9 mouse cellular contexts compared by ENCODE assay signal in the genomic region with DNA sequence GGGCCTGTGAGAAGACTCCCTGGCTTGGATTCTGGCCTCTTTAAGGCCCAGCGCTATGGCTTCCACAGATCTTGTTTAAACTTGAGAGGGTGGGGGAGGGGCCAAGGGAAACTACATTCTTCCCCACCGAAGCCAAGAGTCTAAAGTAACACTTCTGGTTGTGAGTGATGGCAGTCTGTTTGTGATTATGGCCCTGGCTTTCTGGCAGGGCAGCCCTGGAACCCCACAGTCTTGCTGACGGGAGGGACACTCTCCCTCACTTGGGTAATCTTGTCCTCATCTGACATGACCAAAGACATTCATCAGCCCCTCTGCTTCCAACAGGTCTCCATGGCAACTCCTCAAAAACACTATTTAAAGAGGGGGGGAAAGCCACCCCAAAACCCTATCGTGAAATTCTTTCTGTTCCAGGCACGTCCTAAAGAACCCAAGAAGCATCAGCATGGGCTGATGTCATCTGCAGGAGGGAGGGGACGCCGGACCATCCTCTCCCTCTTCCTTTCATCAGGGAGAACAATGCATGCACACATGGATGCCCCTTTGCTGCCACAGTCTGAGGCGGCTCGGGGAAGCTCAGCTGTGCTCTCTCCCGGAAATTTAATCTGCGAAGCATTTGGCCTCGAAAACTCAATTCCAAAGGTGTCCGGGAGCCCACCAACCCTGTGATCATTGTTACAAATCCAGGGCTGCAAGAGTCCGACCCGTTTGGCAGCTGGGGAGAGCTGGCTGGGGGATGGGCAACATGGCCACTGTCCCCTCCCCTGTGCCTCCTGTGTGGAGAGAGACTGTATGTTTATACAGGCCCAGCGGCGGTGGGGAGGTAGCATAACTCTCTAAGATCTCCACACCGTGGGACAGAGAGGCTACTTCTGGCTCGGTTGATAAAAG.
DNase-seq lines count a peak whose midpoint lies in the region; ATAC-seq lines count a peak whose summit lies in the region.
"Had no signal": no experiment of that assay in that cellular context is flagged by ENCODE, and none has a peak within 500 bp of the region (broad histone marks: within the 10 kb centered on the region; RNA-seq: fewer than 3 reads in every experiment).

No protein-coding gene starts in this region.

- peak overlapping the region; percentile 84 for H3K27ac ChIP-seq in heart, embryonic 10.5 days
- peak overlapping the region; percentile 89 for H3K27ac ChIP-seq in hindbrain, embryonic 11.5 days (ENCODE audit: low read depth, low read length)
- peak overlapping the region; percentile 58 for H3K27ac ChIP-seq in midbrain, embryonic 11.5 days (ENCODE audit: low read depth, low read length)

- no peaks in the 10 kb centered on the region for H3K27me3 ChIP-seq in heart, embryonic 10.5 days (ENCODE audit: insufficient read depth, poor library complexity, severe bottlenecking)
- H3K27me3 ChIP-seq in hindbrain, embryonic 11.5 days (ENCODE audit: control insufficient read depth, insufficient read depth, low read length), result no peaks in the 10 kb centered on the region
- no peaks in the 10 kb centered on the region for H3K27me3 ChIP-seq in midbrain, embryonic 11.5 days (ENCODE audit: control insufficient read depth, insufficient read depth, low read length)

- H3K36me3 ChIP-seq in heart, embryonic 10.5 days, result peaks cover 43% of the 10 kb centered on the region
- H3K36me3 ChIP-seq in hindbrain, embryonic 11.5 days (ENCODE audit: control insufficient read depth, insufficient read depth, low read length), result no peaks in the 10 kb centered on the region
- H3K36me3 ChIP-seq in midbrain, embryonic 11.5 days (ENCODE audit: control insufficient read depth, insufficient read depth, low read length), result no peaks in the 10 kb centered on the region

- no peak for DNase-seq in heart, embryonic 10.5 days (ENCODE audit: low spot score)
- DNase-seq in heart, adult 11 months, result no peak
- peak; percentile 92 for DNase-seq in NIH3T3 (ENCODE audit: low read depth)
- DNase-seq in hindbrain, embryonic 11.5 days (ENCODE audit: low spot score), result peak; percentile 72
- peak; percentile 97 for DNase-seq in midbrain, embryonic 11.5 days (ENCODE audit: low spot score, missing footprints)
- no peak for DNase-seq in thymus, postnatal 14 days
- DNase-seq in layer of hippocampus, adult 9-10 months (ENCODE audit: low spot score), result no peak
- DNase-seq: thymus, postnatal 4 days had no signal

- 27% methylated on average over 19 of the region's 19 CpGs for WGBS in heart, embryonic 10.5 days
- WGBS in hindbrain, embryonic 11.5 days, result 7% methylated on average over 19 of the region's 19 CpGs
- WGBS in midbrain, embryonic 11.5 days, result 9% methylated on average over 19 of the region's 19 CpGs

- no peaks in the 10 kb centered on the region for H3K9me3 ChIP-seq in heart, embryonic 10.5 days
- H3K9me3 ChIP-seq in hindbrain, embryonic 11.5 days (ENCODE audit: control insufficient read depth, low read length), result no peaks in the 10 kb centered on the region
- no peaks in the 10 kb centered on the region for H3K9me3 ChIP-seq in midbrain, embryonic 11.5 days (ENCODE audit: control insufficient read depth, low read length)

- ATAC-seq in hindbrain, embryonic 11.5 days (ENCODE audit: low FRiP score), result peak; percentile 88
- ATAC-seq in midbrain, embryonic 11.5 days (ENCODE audit: low FRiP score), result peak; percentile 89
- ATAC-seq in frontal cortex, adult (ENCODE audit: low TSS enrichment), result no peak

- H3K4me3 ChIP-seq in heart, embryonic 10.5 days, result peak overlapping the region; percentile 20; the same call in 1 of the 2 replicates
- H3K4me3 ChIP-seq in hindbrain, embryonic 11.5 days (ENCODE audit: low read depth, low read length), result no peak overlapping the region
- H3K4me3 ChIP-seq in midbrain, embryonic 11.5 days (ENCODE audit: low read depth, low read length), result no peak overlapping the region

- H3K4me1 ChIP-seq in heart, embryonic 10.5 days, result peaks cover 61% of the 10 kb centered on the region
- H3K4me1 ChIP-seq in hindbrain, embryonic 11.5 days (replicated peaks; ENCODE audit: control insufficient read depth, insufficient read depth, low read length), result peaks cover 16% of the 10 kb centered on the region
- peaks cover 20% of the 10 kb centered on the region for H3K4me1 ChIP-seq in midbrain, embryonic 11.5 days (ENCODE audit: control insufficient read depth, insufficient read depth, low read length)

- no peak overlapping the region; the same call in 1 of the 2 replicates for H3K4me2 ChIP-seq in hindbrain, embryonic 11.5 days (replicated peaks; ENCODE audit: low read depth, low read length)
- H3K4me2 ChIP-seq in midbrain, embryonic 11.5 days, result peak overlapping the region; percentile 14

- H3K9ac ChIP-seq in hindbrain, embryonic 11.5 days (ENCODE audit: low read depth, low read length), result peak overlapping the region; percentile 48
- peak overlapping the region; percentile 39 for H3K9ac ChIP-seq in midbrain, embryonic 11.5 days (ENCODE audit: low read length)

Comparison
In these comparisons a context has a peak if more than half of its experiments do, and no peak if none do; other contexts are left out.
1. DNase-seq: peak in NIH3T3 (single experiment), hindbrain, embryonic 11.5 days (single experiment) and midbrain, embryonic 11.5 days (single experiment); none in heart, embryonic 10.5 days (single experiment), heart, adult 11 months (single experiment), thymus, postnatal 14 days (single experiment) and layer of hippocampus, adult 9-10 months (single experiment).
2. Peak in every context shown above with its lines, with median percentiles within 50 percentile points of each other: H3K27ac ChIP-seq.